Mouse (Mus musculus): Measurements from ENCODE around the gene Abr.

DNA sequence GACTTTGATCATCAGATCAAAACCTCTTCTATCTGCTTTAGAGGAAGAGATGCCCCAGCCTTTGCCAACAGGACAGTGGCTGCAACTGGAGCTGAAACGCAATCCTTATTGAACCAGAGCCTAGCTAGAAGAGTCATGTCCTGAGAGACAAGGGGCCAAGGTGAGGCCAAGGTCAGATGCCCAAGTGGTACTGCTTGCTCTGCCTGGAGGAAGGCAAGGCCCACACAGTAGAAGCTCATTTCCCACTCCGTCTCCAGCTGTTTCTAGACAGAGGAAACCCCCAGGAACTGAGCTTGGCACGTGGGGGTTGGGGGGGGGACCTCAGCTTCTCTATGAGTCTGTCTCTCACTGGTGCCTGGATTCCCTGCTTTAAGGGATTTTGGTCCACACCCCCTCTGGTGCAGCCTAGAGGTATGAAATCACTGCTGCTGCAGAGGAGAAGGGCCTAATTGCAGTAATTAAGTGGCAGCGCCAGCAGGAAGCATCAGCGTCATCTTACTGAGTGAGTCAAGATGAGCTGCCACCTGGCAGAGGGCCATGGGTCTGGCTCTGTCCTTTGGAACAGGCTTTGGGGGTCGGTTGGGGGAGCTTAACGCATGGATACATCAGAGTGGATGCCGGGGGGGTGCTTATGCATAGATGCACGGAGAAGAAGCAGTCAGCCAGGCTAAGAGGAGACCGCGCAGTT is 152.7 kb downstream of the Abr start:
- TF ChIP-seq CTCF (IDR thresholded peaks at IDR 0.05; ENCODE audit: low read depth, low read length) (no peak), POLR2A (IDR thresholded peaks at IDR 0.05; ENCODE audit: insufficient read depth, low read length) (no peak)
